Mouse (Mus musculus): ENCODE results near the gene Pcp4l1.
A peak's percentile ranks its signal among the peaks of the same experiment; 100 is the strongest.
"Not testable (repeated sequence)": the region's sequence is repeated elsewhere in the genome, so short reads cannot be mapped to it uniquely, and the experiment has no call there.

Gene Pcp4l1

DNA sequence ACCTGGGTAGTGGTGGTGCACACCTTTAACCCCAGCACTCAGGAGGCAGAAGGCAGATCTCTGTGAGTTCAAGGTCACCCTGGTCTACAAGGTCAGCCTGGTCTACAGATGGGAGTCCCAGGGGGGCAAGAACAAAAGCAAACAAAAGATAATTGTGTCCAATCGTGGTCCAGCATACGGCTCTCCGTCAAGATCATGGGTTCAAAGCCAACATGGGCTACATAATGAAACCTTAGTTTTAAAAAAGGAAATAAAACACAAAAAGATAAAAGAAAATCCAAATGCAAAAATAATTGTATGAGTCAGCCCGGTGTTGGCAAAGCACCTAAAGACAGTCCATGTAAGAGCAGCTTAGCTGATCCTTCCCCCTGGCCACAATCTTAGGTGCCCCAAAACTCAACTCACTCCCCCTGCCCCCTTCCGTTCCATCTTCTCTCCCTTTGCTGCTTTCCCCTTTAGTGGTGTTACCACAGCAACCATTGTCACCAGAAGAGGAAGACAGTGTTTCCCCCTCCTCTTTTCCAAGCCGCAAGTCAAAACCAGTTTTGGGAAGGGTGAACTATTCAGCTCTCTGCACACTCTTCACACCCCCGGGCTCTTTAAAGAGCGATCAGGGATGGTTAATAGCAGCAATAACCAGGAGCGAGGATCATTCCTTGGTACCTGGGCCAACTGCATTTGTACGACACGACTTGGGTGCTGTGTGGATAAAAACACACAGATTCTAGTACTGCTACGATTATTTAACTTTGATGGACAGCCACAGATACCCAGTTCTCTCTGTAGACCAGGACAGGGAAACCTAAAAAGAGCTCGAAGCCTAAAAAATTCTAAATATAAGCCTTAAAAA lies 8.0 kb downstream of the Pcp4l1 start:
- DNase-seq (ENCODE audit: low read depth, low spot score), result no peak

DNA sequence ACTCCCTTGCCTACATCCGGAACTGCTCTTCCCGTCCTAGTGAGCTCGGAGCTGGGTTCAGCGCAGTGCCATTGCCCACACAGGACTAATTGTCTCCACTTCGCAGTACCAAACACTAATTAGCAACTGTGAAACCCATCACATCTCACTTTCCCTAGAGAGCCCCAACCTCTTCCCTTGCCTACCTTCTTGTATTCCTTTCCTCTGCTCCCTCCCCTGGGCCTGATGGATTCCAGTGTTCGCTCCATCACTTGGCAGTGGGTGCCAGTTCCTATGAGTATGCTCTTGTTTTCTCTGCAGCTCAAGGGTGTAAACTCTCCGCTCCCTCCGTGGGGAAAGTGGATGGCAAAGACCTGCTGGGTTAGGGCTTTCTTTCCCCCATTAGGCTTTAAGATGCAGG lies 10.4 kb downstream of the Pcp4l1 start:
- no peak for DNase-seq (ENCODE audit: low read depth, low spot score)

DNA sequence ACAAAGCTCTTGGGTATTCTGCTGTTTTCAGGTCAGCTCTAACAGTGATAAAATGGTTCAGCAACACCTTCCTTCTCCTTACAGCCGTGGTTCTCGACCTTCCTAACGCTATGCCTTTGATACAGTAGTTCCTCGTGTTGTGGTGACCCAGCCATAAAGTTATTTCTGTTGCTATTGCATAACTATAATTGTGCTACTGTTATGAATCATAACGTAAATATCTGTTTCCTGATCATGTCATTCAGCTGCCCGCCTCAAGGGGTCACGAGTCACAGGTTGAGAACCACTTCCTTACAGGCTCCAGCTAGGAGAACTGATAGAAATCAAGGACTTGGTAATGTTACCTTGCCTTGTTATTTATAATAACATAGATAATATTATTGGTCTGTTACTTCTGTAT lies 11.8 kb downstream of the Pcp4l1 start:
- DNase-seq (ENCODE audit: low read depth, low spot score), result no peak

DNA sequence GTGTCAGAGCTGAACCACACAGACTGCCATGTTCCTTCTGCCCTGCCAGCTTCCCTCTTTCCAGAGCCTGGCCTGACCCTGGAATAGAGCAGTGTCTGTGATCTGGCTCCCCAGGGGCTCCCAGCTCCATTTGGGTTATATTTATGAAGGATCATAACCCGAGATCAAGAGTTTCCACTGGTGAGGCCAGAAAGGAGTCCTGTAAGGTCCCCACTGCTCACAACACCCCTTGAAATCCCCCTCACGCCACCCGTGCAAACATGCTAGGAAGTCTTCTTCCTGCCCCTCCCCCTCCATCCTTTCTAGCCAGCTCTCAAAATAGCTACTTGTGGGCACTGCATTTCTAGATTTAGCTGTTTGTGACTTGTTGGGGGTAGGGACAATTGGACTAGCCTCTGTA lies 12.4 kb downstream of the Pcp4l1 start:
- DNase-seq (ENCODE audit: low read depth, low spot score), result no peak

DNA sequence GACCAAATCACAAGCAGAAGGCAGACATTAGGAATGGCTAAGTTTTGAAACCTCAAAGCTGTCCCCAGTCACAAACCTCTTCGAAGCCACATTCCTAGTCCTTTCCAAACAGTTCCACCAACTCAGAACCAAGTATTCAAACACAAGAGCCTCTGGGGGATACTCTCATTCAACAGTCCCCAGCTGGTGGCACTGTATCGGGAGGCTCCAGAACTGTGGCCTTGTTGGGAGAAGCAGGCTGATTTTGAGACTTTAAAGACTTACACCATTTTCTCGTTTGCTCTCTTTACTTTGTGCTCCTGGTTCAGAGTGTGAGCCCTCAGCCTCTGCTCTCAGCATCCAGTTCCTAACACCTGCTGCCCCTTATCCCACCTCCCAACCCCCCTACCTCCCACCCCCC lies 13.0 kb downstream of the Pcp4l1 start:
- DNase-seq (ENCODE audit: low read depth, low spot score), result no peak

DNA sequence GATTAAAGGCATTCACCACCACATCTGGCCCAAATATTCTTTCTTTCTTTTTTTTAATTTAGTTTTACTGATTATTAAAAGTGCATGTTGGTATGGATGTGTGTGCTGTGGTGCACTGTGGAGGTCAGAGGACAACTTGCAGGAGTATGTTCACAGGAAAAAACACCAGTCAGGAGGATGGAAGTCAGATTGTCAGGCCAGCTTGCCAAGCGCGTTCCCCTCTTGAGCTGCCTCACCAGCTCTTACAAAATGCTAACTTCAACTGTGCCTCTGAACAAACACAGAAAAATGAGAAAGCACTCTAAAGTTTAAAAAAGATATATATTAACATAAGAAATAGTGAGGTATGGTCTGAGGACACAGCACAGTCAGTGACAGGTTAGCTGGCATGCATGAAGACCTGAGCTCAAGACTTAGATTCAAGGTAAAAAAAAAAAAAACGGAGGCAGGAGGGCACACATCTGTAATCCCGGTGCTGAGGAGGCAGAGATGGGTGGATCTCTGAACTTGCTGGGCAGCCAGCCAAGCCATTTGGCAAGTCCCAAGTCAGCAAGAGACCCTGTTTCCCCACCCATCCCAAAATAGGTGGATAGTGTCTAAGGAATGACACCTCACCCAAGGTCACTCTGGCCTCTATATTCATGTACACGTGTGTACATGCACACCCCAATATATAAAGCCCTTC lies 16.4 kb downstream of the Pcp4l1 start:
- no peak for DNase-seq (ENCODE audit: low read depth, low spot score)

DNA sequence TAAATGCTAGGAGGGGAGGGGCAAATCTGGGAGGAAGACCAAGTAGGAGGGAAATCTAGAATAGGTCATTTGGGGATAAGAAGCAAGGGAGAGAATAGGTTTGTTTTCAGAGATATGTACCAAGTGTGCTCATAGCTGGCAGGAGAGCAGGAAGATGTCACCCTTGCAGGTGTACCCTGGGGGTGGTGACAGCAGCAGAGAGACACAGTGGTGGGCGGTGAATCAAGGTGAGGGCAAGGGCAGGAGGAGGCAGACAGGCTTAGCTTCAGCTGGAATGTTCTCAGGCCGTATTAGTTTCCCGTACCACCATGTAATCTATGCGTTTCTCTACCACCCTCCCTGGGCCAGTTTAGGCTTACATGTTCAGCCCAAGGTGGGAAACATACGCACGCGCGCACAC lies 23.3 kb downstream of the Pcp4l1 start:
- no peak for DNase-seq (ENCODE audit: low read depth, low spot score)

DNA sequence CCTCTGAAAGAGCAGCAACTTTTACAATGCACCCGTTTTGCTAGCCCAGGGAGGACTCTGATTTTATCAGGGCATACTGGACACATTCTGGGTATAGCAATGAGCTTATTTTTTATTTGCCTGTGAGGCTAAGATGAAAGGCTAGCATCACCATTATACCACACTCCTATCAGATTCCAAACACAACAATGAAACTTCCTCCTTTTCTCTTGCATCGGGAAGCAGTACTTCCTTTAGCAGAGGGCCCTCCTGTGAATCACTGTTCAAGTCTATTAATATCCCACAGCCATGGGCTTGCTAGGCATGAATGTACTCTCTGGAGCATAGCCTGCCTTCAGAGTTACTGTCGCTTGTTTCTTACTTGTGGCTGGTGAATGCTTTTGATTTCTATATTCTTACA lies 24.9 kb downstream of the Pcp4l1 start:
- no peak for DNase-seq (ENCODE audit: low read depth, low spot score)

DNA sequence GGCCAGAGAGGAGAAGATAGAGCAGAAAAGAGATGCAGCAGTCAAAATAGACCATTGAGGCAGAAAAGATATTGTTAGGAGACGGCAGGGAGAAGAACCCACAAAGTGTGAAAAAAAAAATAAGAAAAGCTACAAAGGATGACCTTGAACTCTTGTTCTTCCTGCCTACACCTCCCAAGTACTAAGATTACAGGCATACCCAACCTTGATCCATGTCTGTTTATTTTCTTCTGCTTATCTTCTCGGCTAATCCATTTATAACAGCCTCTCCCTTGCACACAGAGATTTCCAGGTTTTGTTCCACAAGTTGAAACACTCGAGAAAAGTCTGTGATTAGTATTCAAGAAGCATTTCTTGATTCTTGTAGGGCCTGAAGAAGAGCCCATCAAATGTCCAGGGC lies 26.2 kb downstream of the Pcp4l1 start:
- DNase-seq (ENCODE audit: low read depth, low spot score), result no peak

DNA sequence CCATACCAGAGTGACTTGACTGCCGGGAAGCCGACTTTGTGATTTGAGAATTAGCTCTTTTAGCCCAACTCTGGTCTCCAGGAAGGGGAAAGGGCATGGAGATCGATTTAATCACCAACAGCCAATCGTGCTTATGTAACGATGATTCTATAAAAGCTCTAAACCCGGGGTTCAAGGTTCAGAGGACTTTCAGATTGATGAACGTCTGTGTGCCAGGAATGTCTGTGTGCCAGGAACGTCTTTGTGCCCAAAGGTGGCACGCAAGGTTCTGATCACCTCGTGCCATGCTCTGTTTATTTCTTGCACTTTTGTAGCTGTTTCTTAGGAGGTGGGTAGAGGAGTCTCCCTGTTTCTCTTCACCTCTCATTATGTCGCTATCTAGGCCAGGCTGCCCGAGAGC lies 27.2 kb downstream of the Pcp4l1 start:
- DNase-seq (ENCODE audit: low read depth, low spot score), result no peak

DNA sequence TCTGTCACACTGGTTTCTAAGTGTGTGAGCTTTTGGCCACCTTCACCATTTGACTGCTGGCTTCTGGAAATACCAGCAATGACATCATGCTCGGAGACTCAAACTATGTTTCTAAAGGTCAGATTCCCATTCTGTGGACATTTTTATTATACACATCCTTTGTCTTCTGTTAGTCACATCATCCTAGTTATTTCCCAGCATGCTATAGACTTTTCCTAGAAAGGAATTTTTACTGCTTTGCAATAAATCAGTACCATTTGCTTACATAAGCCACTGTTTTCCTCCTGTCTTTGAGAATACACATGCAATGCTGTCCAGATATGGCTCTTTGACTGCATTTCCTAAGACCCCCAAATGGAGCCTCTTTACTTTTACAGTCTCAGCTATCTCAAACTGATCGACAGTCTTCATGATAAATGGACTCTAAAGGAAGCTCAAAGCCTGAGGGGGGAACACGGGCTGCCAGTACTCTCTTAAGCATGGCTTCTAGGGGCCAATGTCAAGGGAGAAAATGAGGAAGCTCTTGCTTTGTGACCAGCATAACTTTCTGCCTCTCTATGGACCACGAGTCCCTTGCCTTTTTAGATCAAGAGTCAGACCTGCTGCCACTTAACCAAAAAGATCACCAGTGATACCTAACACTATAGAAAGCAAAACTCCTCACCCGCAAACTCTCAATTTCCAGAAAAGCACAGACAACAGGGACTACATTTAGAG lies 30.3 kb downstream of the Pcp4l1 start:
- no peak for DNase-seq (ENCODE audit: low read depth, low spot score)

GRCm38 (mm10) chr1:171164258-171164657 lies 31.8 kb downstream of the Pcp4l1 start:
- DNase-seq (ENCODE audit: low read depth, low spot score), result no peak

- no peak for DNase-seq (ENCODE audit: low read depth, low spot score)
Observed at GRCm38 (mm10) chr1:171162526-171162925, 33.5 kb downstream of the Pcp4l1 start.

GRCm38 (mm10) chr1:171159485-171159975 lies 36.5 kb downstream of the Pcp4l1 start:
- DNase-seq (ENCODE audit: low read depth, low spot score), result no peak

DNA sequence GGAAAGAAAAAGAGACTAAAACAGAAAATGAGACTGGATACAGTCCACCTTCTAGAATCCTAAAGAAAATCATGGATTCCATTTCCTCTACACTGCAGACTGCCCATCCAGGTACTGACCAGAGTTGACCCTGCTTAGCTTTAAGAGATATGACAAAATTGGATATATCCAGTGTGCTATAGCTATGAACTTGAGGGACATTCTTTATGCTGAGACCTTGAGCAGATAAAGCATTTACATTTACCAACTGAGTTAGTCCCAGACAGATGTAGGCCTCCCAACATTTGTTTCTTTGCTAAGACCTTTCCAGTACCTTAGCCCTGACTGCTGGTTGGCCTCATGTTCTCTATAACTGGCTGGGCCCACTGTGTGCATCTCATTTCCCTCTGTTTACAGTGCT lies 38.1 kb downstream of the Pcp4l1 start:
- DNase-seq (ENCODE audit: low read depth, low spot score), result no peak

GRCm38 (mm10) chr1:171156644-171157043 lies 39.4 kb downstream of the Pcp4l1 start:
- no peak for DNase-seq (ENCODE audit: low read depth, low spot score)

DNA sequence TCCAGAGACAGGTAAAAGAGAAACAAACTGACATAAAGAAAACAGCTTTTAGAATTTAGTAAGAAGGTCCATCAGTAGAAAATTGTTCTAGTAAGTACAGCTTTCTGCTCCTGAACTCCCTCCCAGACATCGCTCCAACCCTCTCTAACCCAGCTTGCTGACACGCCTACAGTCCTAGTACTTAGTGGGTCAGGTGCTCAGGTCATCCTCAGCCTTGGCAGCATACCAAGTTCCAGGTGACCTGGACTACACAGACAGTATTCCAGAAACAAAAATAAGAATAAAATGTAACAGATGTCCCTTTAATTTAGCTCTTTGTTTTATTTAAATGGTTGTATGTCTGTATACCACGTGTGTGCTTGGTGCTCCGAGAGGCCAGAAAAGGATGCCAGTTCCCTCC lies 44.1 kb downstream of the Pcp4l1 start:
- no peak for DNase-seq (ENCODE audit: low read depth, low spot score)

DNA sequence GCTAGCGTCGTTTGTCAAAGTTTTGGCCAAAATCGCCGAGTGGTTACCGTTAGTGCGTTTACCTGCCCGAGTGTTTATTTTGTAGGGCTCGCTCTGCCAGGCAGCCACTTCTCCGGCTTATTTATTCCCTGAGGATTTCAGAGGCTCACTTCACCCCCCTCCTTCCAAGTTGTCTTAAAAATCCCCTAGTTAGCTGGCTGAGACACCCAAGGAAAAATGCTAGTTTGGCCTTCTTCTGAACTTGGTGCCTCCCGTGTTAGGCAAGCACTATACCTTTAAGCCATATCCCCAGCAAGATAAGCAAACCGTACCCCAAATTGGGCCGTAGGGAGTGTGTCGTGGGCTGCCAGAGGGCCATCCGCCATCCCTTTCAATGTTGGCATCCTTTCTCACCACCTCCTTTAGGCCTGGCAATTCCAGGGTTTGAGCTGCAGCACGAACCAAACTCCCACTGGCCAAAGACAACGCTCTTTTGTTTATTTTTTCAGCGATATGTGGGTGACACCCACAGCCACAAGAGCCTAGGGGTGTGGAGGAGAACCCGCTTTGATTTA lies 45.2 kb downstream of the Pcp4l1 start:
- DNase-seq (ENCODE audit: low read depth, low spot score), result no peak

- peak; percentile 89 for DNase-seq (ENCODE audit: low read depth, low spot score)
Observed at GRCm38 (mm10) chr1:171149974-171150760, 45.9 kb downstream of the Pcp4l1 start, which contains the start of the genes Sdhc and Mpz. Gene Sdhc, minus strand, starts transcription at chr1:171150603. Gene Mpz, plus strand, starts transcription at chr1:171150711.

- DNase-seq (ENCODE audit: low read depth, low spot score), result not testable (repeated sequence)
Observed at GRCm38 (mm10) chr1:171142981-171143380, 53.1 kb downstream of the Pcp4l1 start.

Data from telencephalon, adult 2 months (tissue).